Mouse (Mus musculus) kidney, adult 2 months (tissue): Measurements from ENCODE around the gene Uqcc1.

ENCODE experiments used
- CTCF ChIP-seq: fragments of 200-500 bp; conservative IDR thresholded peaks from 2 replicates; pipeline ENCODE4 v1.5.1; 2011; ENCODE audit warnings: low read depth, mild to moderate bottlenecking, control low read depth, low read length, moderate library complexity, mixed read lengths; ENCODE audit not compliant: insufficient read depth, insufficient read length
- POLR2A ChIP-seq: fragments of 200-500 bp; IDR thresholded peaks from one replicate; pipeline ENCODE4 v1.6.1; 2011; ENCODE audit warnings: low read depth, low read length, control low read depth

- TF ChIP-seq CTCF, result no peak
- no peak for TF ChIP-seq POLR2A
These were observed 16.4 kb upstream of the Uqcc1 start for GRCm38 (mm10) chr2:155946499-155946898.
